Mouse (Mus musculus) heart, embryonic 15.5 days (tissue): ENCODE results near the gene Synm. TPM values are rescaled to one million over a fixed set of nuclear protein-coding genes. Genes with fewer than 3 reads are reported as not detected.

Source experiments
- ATAC-seq: fragments of 200-750 bp; cut with Nextera tagmentation; replicated peaks from 2 replicates; pipeline ENCODE4 v1.8.0; 2017; ENCODE audit warnings: low read depth, moderate TSS enrichment; ENCODE audit not compliant: insufficient number of reproducible peaks, insufficient read depth, low FRiP score
- H3K27ac ChIP-seq: fragments of 300-500 bp; sonication (generic); 2 replicates; pipeline ENCODE4 v1.5.1; 2015; ENCODE audit warnings: mild to moderate bottlenecking, inconsistent platforms
- H3K27me3 ChIP-seq: fragments of 300-500 bp; sonication (generic); 2 replicates; pipeline ENCODE4 v1.6.1; 2015; ENCODE audit warnings: inconsistent platforms
- H3K36me3 ChIP-seq: fragments of 300-500 bp; sonication (generic); 2 replicates; pipeline ENCODE4 v1.6.1; 2015; ENCODE audit warnings: mild to moderate bottlenecking, inconsistent platforms
- H3K4me1 ChIP-seq: fragments of 300-500 bp; sonication (generic); replicated peaks from 2 replicates; pipeline ENCODE4 v1.6.1; 2015; ENCODE audit warnings: inconsistent platforms
- H3K4me2 ChIP-seq: fragments of 300-500 bp; sonication (generic); 2 replicates; pipeline ENCODE4 v1.6.1; 2015; ENCODE audit warnings: inconsistent platforms, mild to moderate bottlenecking, moderate library complexity
- H3K4me3 ChIP-seq: fragments of 300-500 bp; sonication (generic); 2 replicates; pipeline ENCODE4 v1.5.1; 2015; ENCODE audit warnings: mild to moderate bottlenecking, inconsistent platforms
- H3K9ac ChIP-seq: fragments of 300-500 bp; sonication (generic); 2 replicates; pipeline ENCODE4 v1.6.1; 2015; ENCODE audit warnings: mild to moderate bottlenecking, inconsistent platforms
- H3K9me3 ChIP-seq: fragments of 300-500 bp; sonication (generic); replicated peaks from 2 replicates; pipeline ENCODE4 v1.6.1; 2016; ENCODE audit warnings: inconsistent platforms
- WGBS: fragments of 180-500 bp; shearing (Covaris S2); methylation state at CpG from one replicate; pipeline ENCODE4 v1.1.7; 2015; ENCODE audit warnings: mixed read lengths; 5-methylcytosine and 5-hydroxymethylcytosine counted together
- polyA plus RNA-seq: library from polyadenylated mRNA; unstranded; fragments of >200 nt; fragmentation: Nextera tagmentation; extraction: Ambion mirVana; gene quantifications from 2 replicates; pipeline ENCODE4 v1.2.1, GENCODE M21; 2015

Synm gene
- polyA plus RNA-seq, 1 experiment from 2014 or later = 2.5 TPM

GRCm38 (mm10) chr7:67699301-67699700 lies 60.2 kb downstream of the Synm start:
- WGBS = 81% methylated on average over 4 of the region's 4 CpGs
- no peak overlapping the region for H3K4me2 ChIP-seq
- ATAC-seq = no peak
- no peak overlapping the region for H3K9ac ChIP-seq
- no peaks in the 10 kb centered on the region for H3K36me3 ChIP-seq
- no peak overlapping the region for H3K27ac ChIP-seq
- no peaks in the 10 kb centered on the region for H3K9me3 ChIP-seq
- no peak overlapping the region for H3K4me3 ChIP-seq
- no peaks in the 10 kb centered on the region for H3K27me3 ChIP-seq
- H3K4me1 ChIP-seq = peaks cover 12% of the 10 kb centered on the region

- Histone ChIP-seq H3K9me3 (no peaks in the 10 kb centered on the region), H3K4me3 (no peak overlapping the region), H3K9ac (no peak overlapping the region), H3K4me2 (no peak overlapping the region), H3K4me1 (peaks cover 12% of the 10 kb centered on the region), H3K27ac (no peak overlapping the region), H3K36me3 (no peaks in the 10 kb centered on the region), H3K27me3 (no peaks in the 10 kb centered on the region)
- no peak for ATAC-seq
- WGBS = 83% methylated on average over 28 of the region's 28 CpGs
These were observed 61.5 kb downstream of the Synm start for GRCm38 (mm10) chr7:67697892-67698630.

GRCm38 (mm10) chr7:67695906-67696305 lies 63.6 kb downstream of the Synm start:
- no peak for ATAC-seq
- WGBS = 84% methylated on average over 7 of the region's 7 CpGs

GRCm38 (mm10) chr7:67692791-67693538 lies 66.6 kb downstream of the Synm start:
- Histone ChIP-seq H3K27ac (no peak overlapping the region), H3K9me3 (no peaks in the 10 kb centered on the region), H3K4me2 (no peak overlapping the region), H3K36me3 (no peaks in the 10 kb centered on the region), H3K27me3 (no peaks in the 10 kb centered on the region), H3K9ac (no peak overlapping the region), H3K4me3 (no peak overlapping the region), H3K4me1 (peaks cover 24% of the 10 kb centered on the region)
- no peak for ATAC-seq
- WGBS = 86% methylated on average over 23 of the region's 23 CpGs

More at GRCm38 (mm10) chr7:67695906-67696305, 63.6 kb downstream of the Synm start:
- Histone ChIP-seq H3K9me3 (no peaks in the 10 kb centered on the region), H3K4me1 (peaks cover 24% of the 10 kb centered on the region), H3K27ac (no peak overlapping the region), H3K36me3 (no peaks in the 10 kb centered on the region), H3K27me3 (no peaks in the 10 kb centered on the region), H3K4me3 (no peak overlapping the region), H3K4me2 (no peak overlapping the region), H3K9ac (no peak overlapping the region)

- no peaks in the 10 kb centered on the region for H3K9me3 ChIP-seq
- no peak overlapping the region for H3K4me3 ChIP-seq
- H3K27me3 ChIP-seq = no peaks in the 10 kb centered on the region
- H3K36me3 ChIP-seq = no peaks in the 10 kb centered on the region
- H3K4me2 ChIP-seq = no peak overlapping the region
- H3K9ac ChIP-seq = no peak overlapping the region
- no peak overlapping the region for H3K27ac ChIP-seq
- H3K4me1 ChIP-seq = peaks cover 24% of the 10 kb centered on the region
- 24% methylated on average over 3 of the region's 3 CpGs for WGBS
- ATAC-seq = no peak
These were observed 67.4 kb downstream of the Synm start for GRCm38 (mm10) chr7:67692141-67692540.

DNA sequence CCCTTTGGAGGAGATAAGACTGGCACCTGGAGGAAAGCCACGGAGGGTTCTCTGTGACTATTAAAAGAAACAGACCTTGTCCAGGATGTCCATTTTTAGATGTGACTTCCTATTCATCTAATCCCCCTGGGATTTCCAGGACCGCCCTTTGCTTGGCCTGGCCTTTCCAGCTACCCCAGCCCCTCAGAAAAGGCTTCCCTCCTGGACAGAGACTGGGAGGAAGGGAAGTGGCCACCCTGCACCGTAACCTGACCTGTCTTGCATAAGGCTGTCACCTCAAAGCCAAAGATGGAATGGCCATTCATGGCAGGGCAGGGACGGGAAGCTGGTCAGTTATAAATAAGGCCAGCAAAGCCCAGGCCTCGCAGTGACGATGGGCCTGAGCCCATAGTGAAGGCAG lies 68.5 kb downstream of the Synm start:
- no peak overlapping the region for H3K4me2 ChIP-seq
- peaks cover 24% of the 10 kb centered on the region for H3K4me1 ChIP-seq
- no peaks in the 10 kb centered on the region for H3K9me3 ChIP-seq
- 37% methylated on average over 6 of the region's 6 CpGs for WGBS
- no peaks in the 10 kb centered on the region for H3K36me3 ChIP-seq
- no peak for ATAC-seq
- H3K27me3 ChIP-seq = no peaks in the 10 kb centered on the region
- H3K4me3 ChIP-seq = no peak overlapping the region
- H3K27ac ChIP-seq = peak overlapping the region; percentile 15; the same call in 1 of the 2 replicates
- no peak overlapping the region for H3K9ac ChIP-seq

GRCm38 (mm10) chr7:67689793-67690192 lies 69.7 kb downstream of the Synm start:
- ATAC-seq = no peak
- 77% methylated on average over 7 of the region's 7 CpGs for WGBS
- H3K27ac ChIP-seq = peak overlapping the region; percentile 16; the same call in 1 of the 2 replicates

DNA sequence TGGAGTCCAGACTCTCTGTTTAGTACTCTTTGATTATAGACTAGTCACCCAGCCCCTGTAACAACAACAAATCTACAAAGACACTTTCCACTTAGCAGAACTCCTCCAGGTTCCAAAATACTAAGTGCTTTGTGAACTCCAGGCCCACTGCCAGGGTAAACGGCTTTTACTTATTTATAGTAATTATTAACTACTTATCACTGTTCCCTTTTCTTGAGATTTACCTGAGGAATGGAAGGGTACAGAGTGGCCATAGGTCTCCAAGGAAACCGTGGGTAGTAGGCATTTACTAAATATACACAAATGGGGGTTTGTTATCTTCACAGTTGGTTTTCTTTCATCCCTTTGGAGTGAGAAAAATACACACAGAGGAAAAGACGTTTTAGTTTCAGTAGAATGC lies 71.3 kb downstream of the Synm start:
- ATAC-seq = no peak
- peaks cover 10% of the 10 kb centered on the region for H3K36me3 ChIP-seq
- no peaks in the 10 kb centered on the region for H3K9me3 ChIP-seq
- no peak overlapping the region for H3K4me3 ChIP-seq
- WGBS = 25% methylated on average over 3 of the region's 3 CpGs
- no peaks in the 10 kb centered on the region for H3K27me3 ChIP-seq
- no peak overlapping the region for H3K4me2 ChIP-seq
- H3K27ac ChIP-seq = peak overlapping the region; percentile 54; the same call in 1 of the 2 replicates
- peaks cover 24% of the 10 kb centered on the region for H3K4me1 ChIP-seq
- H3K9ac ChIP-seq = no peak overlapping the region

More at GRCm38 (mm10) chr7:67689793-67690192, 69.7 kb downstream of the Synm start:
- no peak overlapping the region for H3K4me2 ChIP-seq
- no peak overlapping the region for H3K9ac ChIP-seq
- H3K36me3 ChIP-seq = peaks cover 10% of the 10 kb centered on the region
- H3K9me3 ChIP-seq = no peaks in the 10 kb centered on the region
- H3K4me3 ChIP-seq = no peak overlapping the region
- H3K4me1 ChIP-seq = peaks cover 24% of the 10 kb centered on the region
- H3K27me3 ChIP-seq = no peaks in the 10 kb centered on the region

DNA sequence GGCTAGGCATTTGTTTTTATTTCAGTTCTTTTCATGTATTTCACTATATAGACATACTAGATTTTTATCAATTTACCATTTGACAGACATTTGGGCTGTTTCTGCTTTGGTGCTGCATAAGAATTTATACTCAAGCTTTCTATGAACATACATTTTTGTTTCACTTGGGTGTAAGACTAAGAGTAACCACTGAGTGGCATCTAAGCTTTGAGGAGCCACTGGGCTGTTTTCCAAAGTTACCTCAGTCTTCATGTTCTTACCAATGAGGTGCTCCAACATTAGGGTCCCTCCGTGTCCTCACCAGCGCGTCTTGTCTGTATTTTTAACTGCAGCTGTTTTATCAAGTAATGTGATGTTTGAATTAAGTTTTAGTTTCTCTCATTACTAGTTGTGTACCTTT lies 73.0 kb downstream of the Synm start:
- H3K4me1 ChIP-seq = peaks cover 11% of the 10 kb centered on the region

GRCm38 (mm10) chr7:67683006-67683405 lies 76.5 kb downstream of the Synm start:
- 76% methylated on average over 16 of the region's 16 CpGs for WGBS
- Histone ChIP-seq H3K4me3 (no peak overlapping the region), H3K9ac (no peak overlapping the region), H3K27ac (no peak overlapping the region), H3K4me2 (no peak overlapping the region), H3K36me3 (peaks cover 20% of the 10 kb centered on the region), H3K27me3 (no peaks in the 10 kb centered on the region), H3K4me1 (no peaks in the 10 kb centered on the region), H3K9me3 (no peaks in the 10 kb centered on the region)
- no peak for ATAC-seq

More for the DNA sequence above, 73.0 kb downstream of the Synm start:
- peaks cover 10% of the 10 kb centered on the region for H3K36me3 ChIP-seq
- WGBS = 96% methylated on average over 3 of the region's 3 CpGs
- ATAC-seq = no peak
- no peak overlapping the region for H3K9ac ChIP-seq
- no peak overlapping the region for H3K27ac ChIP-seq
- H3K4me3 ChIP-seq = no peak overlapping the region
- no peak overlapping the region for H3K4me2 ChIP-seq
- H3K27me3 ChIP-seq = no peaks in the 10 kb centered on the region
- H3K9me3 ChIP-seq = no peaks in the 10 kb centered on the region

GRCm38 (mm10) chr7:67681078-67681477 lies 78.5 kb downstream of the Synm start:
- Histone ChIP-seq H3K36me3 (peaks cover 20% of the 10 kb centered on the region), H3K27me3 (no peaks in the 10 kb centered on the region), H3K4me3 (no peak overlapping the region), H3K27ac (no peak overlapping the region), H3K4me1 (no peaks in the 10 kb centered on the region), H3K9ac (no peak overlapping the region), H3K9me3 (no peaks in the 10 kb centered on the region), H3K4me2 (no peak overlapping the region)
- no peak for ATAC-seq
- WGBS = 65% methylated on average over 9 of the region's 9 CpGs
